Comparison of ENCODE assay signal across 20 mouse cellular contexts in genomic region chr11:29237364-29237763, GRCm38 (mm10).
"Had no signal": no experiment of that assay in that cellular context is flagged by ENCODE, and none has a peak within 500 bp of the region (broad histone marks: within the 10 kb centered on the region; RNA-seq: fewer than 3 reads in every experiment).

No protein-coding gene starts in this region.

- H3K27me3 ChIP-seq: liver, embryonic 15.5 days; megakaryocyte, embryonic 14.5 days; midbrain, embryonic 13.5 days; midbrain, embryonic 15.5 days; neural tube, embryonic 13.5 days; neural tube, embryonic 15.5 days had no signal

- H3K27ac ChIP-seq: liver, embryonic 15.5 days; midbrain, embryonic 10.5 days; midbrain, embryonic 13.5 days; midbrain, embryonic 15.5 days; neural tube, embryonic 13.5 days; neural tube, embryonic 15.5 days had no signal

- H3K9me3 ChIP-seq: liver, embryonic 15.5 days; megakaryocyte, embryonic 14.5 days; midbrain, embryonic 10.5 days; midbrain, embryonic 13.5 days; midbrain, embryonic 15.5 days; neural tube, embryonic 13.5 days; neural tube, embryonic 15.5 days had no signal

- H3K4me3 ChIP-seq: liver, embryonic 15.5 days; megakaryocyte, embryonic 14.5 days; midbrain, embryonic 10.5 days; midbrain, embryonic 13.5 days; midbrain, embryonic 15.5 days; myocyte; neural tube, embryonic 13.5 days; neural tube, embryonic 15.5 days had no signal

- H3K4me2 ChIP-seq: liver, embryonic 15.5 days; lung, embryonic 14.5 days; midbrain, embryonic 13.5 days; midbrain, embryonic 15.5 days; neural tube, embryonic 13.5 days; neural tube, embryonic 15.5 days had no signal

- DNase-seq: lung, adult 18-20 months; lung, embryonic 14.5 days; lung, postnatal 10 days; lung, postnatal 4 days; retina, postnatal 1 day; right cerebral cortex, adult 18-20 months; right cerebral cortex, postnatal 25 days; right cerebral cortex, postnatal 4 days; spleen, adult 18-20 months; thymus, adult 18-20 months; thymus, postnatal 14 days; thymus, postnatal 36 days had no signal

- H3K9ac ChIP-seq: liver, embryonic 15.5 days; lung, embryonic 14.5 days; midbrain, embryonic 13.5 days; midbrain, embryonic 15.5 days; neural tube, embryonic 13.5 days; neural tube, embryonic 15.5 days had no signal

- ATAC-seq: midbrain, embryonic 13.5 days; midbrain, embryonic 15.5 days had no signal

- H3K4me1 ChIP-seq: liver, embryonic 15.5 days; midbrain, embryonic 10.5 days; midbrain, embryonic 13.5 days; midbrain, embryonic 15.5 days; neural tube, embryonic 13.5 days; neural tube, embryonic 15.5 days had no signal
